Mouse (Mus musculus): ENCODE data around the gene Fam243.

- no peak for TF ChIP-seq POLR2A (IDR thresholded peaks at IDR 0.05; ENCODE audit: insufficient read length, low read depth)
- no peak for TF ChIP-seq CEBPB (IDR thresholded peaks at IDR 0.05; ENCODE audit: insufficient read depth, poor library complexity, severe bottlenecking)
- TF ChIP-seq TCF12 (IDR thresholded peaks at IDR 0.05; ENCODE audit: insufficient read depth, poor library complexity, severe bottlenecking): no peak
These were observed 32.5 kb downstream of the Fam243 start for GRCm38 (mm10) chr16:92288778-92289177.

All from myocyte (in vitro differentiated cells).